Mouse (Mus musculus) erythroblast, embryonic 14.5 days (primary cell): ENCODE data around the gene Msln.

ENCODE experiments used
- GATA1 ChIP-seq: IDR thresholded peaks from 2 replicates; pipeline ENCODE4 v1.6.1; 2012; ENCODE audit warnings: low read length, inconsistent platforms, mixed read lengths
- TAL1 ChIP-seq: IDR thresholded peaks from 3 replicates; pipeline ENCODE4 v1.6.1; 2012; ENCODE audit warnings: low read length, inconsistent platforms, mixed read lengths

DNA sequence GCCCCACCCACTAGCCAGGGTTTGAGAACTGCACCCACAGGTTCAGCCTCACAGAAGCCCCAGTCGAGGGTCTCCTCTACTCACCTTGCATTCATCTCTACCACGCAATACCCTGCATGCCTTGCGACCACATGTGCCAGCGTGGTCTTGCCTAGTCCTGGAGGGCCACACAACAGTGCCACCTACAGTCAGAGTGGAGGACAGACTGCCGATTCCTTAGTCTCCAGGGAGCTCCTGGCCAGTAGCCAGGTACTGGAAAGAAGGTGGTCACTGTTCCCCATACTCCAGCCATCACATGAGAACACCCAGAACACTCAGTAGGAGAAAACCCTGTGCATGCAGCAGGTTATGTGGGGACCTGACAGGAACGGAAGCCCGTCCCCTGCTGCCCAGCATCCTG, 30.3 kb downstream of the Msln start:
- TF ChIP-seq GATA1 (no peak), TAL1 (no peak)
